Mouse (Mus musculus): ENCODE results near the gene Sergef. TPM values are rescaled to one million over a fixed set of nuclear protein-coding genes. Genes with fewer than 3 reads are reported as not detected.

Sergef gene
- total RNA-seq, 4 experiments from 2014 or later: 3.9 to 6.9 (median 5.0) TPM

DNA sequence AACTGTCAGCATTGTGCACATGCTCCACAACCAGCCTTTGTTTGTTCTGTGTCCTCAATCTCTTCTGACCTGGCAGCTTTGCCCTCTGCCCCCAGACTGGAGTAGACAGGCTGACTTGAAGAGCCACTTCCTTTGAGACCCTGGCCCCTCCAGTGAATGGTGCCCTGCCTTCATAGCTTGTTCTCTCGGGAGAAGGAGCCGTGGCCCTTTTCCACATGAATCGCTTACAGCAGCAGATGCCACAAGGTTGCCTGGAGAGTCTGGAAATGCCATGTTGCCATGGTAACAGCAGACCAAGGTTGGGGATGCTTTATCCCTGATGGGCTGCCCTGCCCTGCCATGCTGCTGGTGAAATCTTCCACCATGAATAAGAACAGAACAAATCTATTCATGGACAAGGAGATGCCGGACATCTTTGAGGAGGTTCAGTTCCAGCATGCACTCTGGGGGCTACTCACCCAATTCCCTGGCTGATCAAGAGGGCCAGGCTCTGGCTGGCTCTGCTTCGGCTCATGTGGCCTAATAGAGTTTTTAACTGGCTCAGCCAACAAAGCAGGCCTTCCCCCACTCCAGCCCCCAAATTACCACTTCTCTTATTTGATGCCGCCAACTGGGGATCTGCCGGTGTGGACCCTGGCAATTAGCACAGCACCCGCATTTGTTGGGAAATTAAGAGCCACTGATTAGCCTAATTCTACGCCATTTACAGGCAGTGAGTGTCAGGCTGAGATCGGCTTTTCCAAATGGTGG lies 185.5 kb downstream of the Sergef start:
- DNase-seq (ENCODE audit: low spot score): no peak

DNA sequence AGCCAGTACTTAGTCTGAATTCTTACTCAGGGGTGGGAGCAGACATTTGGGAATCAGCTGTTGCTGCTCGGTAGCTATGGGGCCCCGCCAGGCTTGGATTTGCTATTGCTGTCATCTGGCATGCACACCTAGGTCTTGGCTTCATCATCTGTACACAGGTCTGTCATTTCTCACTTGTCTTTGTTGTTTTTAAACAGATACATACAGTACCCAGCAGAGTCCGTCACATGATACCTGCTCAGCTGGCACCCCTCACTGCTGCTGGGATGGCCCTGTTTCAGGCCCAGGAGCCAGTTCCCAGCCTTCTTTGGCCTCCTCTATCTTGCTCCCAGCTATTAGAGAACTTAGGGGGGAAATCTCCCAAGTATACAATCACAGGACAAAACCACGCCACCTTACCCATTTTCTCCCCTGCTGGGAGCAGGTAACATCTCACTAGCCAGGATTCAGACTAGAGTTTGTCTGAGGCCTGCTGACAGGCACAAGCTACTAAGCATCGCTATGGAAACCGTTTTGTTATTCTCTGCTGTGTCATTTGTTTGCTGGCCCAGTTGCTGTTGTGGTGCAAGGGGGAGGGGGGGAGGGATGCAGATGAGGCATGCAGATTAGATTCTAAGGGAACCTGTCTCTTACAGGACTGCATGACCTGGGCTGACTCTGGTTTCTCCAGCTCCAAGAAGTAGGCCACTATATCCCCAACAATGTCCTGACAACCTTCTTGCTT lies 190.5 kb downstream of the Sergef start:
- DNase-seq (ENCODE audit: low spot score): peak; percentile 15

DNA sequence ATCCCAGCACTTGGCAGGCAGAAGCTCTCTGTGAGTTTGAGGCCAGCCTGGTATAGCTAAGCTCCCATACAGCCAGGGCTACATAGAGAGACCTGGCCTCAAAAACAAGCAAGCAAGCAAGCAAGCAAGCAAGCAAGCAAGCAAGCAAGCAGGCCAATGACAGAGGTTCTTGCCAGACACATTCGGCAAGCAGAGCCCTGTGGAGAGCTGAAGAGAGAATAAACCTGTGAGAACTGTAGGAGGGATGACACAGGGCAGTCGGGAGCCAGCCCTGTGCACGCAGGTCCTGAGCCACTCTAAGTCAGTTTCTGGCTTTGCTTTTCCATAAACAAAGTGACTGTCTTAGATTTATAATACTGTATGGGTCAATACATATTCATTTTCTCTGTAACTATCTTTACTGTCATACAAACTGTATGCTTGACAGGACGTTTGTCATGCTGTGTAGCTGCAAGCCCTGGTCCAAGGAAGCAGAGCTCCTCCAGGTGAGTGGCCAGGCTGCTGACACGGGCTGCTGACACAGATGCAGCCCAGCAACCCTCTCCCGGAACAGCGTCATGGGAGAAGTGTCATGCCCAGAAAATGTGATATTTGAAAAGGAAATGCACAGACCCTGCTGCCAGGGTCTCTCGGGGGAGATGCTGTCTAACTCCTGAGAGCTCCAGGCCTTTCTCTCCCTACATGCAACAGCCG lies 192.0 kb downstream of the Sergef start:
- DNase-seq (ENCODE audit: low spot score): no peak

DNA sequence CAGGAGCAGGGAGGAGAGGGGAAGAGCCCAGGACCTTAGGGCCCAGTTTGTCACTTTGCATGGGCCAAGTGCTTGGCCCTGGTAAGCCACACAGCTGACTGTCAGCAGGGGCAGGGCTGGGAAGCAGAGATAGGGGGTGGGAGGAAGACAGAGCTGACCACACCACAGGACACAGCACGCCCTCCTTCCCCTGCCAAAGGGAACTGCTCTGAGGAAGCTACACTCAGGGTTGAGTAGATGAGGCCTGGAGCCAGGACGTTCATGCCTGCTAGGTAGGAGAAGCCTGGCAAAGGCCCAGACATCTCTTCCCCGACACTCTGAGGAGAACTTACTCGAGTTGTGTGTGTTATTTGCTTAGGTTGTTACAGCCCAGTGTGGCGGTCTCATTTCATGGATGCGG lies 193.7 kb downstream of the Sergef start:
- DNase-seq (ENCODE audit: low spot score): peak; percentile 3

DNA sequence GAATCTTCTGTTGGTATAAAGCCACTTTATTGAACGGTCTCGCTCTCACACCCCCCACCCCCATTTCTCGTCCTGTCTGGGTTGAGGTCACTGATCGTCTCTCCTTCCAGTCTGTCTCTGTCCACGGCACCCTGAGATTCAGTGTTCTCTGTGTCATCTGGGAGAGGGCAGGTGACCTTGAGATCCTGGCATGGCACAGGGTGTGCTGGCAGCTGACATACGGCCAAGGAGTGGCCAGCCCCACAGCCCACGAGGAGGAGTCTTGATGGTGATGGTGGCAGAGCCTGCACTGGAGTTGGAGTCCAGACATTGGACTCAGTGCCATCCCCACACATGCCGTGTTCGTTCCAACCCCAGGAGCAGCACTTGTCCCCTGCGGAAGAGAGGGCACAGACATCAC lies 196.4 kb downstream of the Sergef start:
- no peak for DNase-seq (ENCODE audit: low spot score)

DNA sequence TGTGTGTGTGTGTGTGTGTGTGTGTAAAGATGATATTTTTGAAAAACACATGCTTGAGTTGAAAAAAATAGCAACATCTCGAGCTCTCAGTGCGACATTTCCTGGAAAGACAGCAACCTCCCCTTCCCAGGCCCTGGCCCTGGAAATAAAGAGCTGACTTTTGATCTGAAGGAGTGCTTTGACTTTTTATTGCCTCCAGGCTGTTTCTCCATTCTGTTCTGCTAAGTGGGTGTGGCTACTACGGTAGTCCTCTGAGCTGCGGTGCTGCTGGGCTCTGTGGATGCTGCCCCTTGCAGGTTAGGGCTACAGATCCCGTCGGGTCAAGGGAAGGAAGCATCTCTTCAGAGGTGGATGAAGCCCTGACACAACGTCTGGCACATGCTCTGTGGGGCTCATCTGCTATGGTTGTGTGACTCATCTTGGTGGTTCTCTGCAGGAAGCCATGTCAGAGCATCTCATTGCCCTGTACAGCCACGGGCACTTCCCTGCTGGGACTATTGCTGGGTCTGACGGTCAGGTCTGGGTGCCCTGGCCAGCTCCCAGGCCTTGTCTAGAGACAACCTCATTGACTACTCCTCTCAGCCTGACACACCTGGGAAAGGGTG lies 201.0 kb downstream of the Sergef start:
- DNase-seq (ENCODE audit: low spot score): no peak

DNA sequence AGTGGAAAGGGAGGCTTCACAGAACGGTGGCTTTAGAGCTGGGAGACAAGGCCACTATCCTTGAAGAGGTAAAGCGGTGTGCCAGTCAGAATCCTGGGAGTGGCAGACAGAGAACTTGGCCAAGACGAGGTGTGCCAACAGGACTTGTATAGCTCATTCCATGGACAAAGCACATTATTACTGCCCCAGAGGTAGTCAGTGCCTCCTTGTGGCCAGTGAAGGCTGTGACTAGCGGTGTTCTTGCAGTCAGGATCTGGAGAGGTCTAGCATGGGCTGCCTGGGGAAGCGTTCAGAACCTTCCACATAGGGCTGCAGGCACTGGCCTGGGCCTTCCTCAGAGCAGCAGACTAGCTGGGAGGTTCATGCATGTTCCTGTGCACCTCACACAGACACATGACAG lies 203.8 kb downstream of the Sergef start:
- DNase-seq (ENCODE audit: low spot score): no peak

DNA sequence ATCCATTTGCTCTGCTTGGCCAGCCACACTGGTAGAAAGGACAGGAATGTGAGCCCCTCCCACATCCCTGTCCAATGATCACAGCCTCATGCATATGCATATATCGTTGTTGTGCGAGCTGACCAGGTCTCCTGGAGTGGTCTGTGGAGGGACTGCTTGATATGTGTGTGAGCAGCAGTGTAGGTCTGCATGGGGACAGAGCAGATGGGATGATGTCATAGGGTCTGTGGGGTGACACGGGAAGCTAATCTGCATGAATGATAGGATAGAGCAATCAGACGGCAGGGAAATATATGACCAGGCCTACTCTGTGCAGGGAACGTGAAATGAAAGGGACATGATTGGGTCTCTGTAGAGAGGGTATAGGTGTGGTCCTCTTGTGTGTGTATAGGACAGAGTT lies 205.7 kb downstream of the Sergef start:
- DNase-seq (ENCODE audit: low spot score): no peak

DNA sequence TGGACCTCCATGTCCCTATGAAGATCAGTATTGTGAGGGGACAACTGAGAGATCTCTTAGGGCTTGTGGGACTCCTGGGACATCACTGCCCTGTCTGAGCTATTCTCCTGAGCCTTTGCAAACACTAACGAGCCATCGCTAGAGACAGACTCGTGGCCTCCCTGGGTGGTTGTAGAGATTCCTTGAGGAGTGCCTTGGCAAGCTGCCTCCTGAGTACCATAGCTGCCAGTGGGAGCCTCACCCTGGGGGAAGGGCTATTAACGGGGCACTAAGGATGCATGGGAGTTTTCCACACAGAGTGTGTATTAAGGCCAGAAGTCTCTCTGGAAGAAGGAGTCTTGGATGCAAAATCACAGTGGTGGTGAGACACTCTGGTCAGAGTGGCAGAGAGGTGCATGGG lies 214.6 kb downstream of the Sergef start:
- DNase-seq (ENCODE audit: low spot score): no peak

DNA sequence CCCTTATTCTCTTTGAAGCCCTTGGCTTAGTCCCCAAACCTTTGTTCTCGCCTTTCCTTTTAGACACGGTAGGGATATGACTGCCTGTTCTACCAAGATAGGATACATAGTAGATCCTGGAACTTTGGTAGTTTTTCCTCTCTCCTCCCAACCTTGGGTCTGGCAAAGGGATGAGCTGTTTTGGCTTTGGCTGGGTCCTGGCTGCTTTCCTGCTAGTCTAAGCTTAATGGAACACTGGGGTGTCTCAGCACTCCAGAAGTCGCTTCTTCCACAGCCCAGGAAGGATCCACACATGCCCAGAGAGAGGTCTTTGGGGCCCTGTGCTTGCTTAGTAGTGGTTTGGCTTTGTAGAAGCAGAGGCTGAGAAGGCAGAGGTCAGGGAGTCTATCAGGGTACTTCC lies 215.7 kb downstream of the Sergef start:
- DNase-seq (ENCODE audit: low spot score): no peak

DNA sequence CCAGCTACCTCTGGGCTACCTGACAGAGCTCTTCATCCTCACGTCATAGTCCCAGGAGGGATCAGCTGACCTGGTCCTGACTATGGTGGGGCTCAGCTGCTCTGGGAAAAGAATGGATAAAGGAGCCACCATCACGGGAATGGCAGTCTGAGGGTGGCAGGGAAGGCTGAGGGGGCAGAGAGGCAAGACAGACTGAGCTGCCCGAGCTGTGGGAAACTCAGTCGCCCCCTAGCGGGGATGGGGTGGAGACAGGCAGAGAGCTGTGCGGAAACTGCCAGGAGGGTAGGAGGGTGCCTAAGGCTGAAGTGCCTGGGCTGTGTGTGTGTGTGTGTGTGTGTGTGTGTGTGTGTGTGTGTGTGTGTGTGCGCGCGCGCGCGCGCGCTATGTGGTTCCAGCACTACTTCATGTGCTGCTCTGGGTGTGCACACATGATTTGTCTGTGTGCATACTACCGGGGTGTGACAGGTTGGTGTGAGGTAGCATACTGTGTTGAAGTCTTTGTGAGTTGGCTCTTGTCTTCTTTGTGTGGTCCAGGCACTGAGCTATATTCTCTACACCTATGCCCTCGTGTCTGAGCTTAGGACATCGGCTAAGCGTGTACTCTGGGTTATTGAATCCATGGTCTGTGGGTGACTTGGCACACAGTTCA lies 216.7 kb downstream of the Sergef start:
- no peak for DNase-seq (ENCODE audit: low spot score)

DNA sequence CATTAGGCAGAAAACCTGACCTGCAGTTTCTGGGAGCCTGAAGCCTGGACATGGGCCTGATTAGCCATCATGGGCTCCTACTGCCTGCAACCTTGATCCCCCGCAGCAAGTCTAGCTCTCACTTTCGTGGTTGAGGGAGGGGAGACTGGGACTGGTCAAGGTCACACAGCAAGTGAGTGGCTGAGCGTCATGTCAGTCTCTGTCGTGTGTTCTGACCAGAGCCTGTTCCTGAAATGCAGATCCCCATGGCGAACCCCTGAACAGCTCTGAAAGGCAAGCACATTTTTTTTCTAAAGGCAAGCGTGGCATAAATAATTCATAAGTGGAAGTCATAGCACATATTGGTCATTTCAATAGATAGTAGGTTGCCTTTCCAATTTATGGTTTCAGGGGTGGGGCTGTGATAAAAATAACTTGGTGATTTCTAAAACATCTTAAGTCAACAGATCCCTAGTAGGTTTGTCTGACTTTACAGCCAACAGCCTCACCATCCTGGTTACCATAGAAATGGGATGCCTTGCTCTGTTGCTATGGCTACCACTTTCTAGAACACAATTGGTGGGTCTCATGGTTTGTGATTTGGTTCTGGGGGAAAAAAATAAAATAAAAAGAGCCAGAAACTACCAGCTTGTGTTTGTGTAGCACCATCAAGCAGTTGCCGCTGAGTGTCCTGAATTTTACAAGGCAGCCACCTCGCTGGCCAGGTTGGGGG lies 217.4 kb downstream of the Sergef start:
- DNase-seq (ENCODE audit: low spot score): no peak

DNA sequence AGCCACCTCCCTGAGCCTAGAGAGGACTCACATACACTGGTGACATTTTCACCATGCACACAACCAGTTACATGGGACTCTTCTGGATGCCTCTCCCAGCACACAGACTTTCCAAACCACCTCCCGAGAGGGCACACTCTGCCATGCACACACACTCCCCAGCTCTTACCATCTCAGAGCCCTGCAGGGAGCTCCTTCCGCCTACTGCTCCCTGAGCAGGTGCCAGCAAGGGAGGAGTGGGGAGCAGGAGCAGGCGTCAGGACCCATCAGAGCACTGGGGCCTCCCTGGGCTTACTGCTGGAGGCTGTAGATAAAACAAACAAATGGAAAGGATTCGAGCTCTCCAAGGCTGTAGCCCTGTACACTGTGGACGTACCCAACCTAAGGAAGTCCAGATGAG lies 218.1 kb downstream of the Sergef start:
- no peak for DNase-seq (ENCODE audit: low spot score)

DNA sequence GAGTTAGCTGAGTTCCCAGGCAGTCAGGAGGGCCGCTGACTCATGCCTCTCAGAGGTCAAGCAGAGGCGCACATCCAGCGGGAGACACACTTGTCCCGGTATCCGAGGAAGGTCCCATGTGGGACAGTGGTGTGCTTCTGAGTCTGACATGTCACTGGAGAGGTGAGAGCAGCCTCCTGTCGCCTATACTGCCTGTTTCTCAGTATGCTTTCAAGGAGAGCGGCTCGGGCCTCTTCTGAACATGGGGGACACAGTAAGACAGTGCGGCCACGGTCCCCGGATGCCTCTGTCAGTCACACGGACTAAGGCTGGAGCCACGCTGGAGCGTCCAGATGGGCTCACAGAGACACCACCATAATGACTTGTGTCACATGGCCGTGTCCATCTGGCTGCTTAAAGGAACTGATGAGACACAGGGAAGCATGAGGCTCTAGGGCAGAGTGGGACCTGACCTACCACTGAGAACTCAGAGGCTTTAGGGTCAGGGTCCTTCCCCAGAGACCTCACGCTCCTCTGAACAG lies 221.4 kb downstream of the Sergef start:
- no peak for DNase-seq (ENCODE audit: low spot score)

DNA sequence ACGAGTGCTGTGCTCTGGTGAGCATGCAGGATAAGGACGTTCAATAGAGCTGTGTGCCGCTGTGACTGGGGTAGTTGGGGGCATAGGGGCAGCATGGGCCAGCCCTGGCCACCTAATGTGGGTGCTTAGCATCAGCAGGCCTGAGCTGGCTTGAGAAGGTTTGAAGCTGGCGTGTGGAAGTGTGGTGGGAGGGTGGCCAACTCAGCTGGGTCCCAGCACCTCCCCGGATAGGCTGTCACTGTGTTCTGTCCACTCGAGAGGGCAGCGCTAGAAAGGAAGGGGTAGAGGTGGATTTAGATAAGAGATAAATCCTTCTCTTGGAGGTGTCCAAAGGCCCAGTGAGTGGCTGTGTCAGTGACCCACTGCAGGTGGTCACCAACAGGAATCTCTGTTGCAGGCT lies 222.1 kb downstream of the Sergef start:
- DNase-seq (ENCODE audit: low spot score): no peak

DNA sequence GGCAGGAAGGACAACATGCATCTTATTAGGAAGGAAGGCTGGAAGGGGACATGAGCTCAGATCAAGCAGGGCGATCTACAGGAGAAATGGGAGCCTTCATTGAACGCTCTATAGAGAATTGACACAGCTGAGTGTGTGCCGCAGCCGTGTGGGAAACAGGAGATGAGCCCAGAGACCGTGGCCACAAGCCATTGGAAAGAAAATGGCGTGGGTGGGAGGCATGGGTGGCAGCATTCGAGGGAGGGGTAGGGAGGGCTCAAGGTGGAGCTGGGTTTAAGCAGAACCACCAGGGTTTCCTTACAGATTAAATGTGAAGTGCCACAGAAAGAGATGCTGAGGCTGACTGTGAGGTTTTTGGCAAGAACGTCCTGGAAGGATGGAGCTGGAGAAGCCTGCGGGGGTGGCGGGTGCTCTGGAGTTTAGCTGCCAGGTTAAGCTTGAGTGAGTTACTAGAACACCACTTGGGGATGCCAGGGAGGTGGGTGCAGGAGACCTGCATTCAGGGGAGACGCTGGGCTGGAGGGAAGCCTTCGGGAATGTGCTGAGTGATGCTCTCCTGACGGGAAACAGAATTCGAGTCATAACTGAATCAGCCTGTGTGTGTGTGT lies 223.7 kb downstream of the Sergef start:
- no peak for DNase-seq (ENCODE audit: low spot score)

DNA sequence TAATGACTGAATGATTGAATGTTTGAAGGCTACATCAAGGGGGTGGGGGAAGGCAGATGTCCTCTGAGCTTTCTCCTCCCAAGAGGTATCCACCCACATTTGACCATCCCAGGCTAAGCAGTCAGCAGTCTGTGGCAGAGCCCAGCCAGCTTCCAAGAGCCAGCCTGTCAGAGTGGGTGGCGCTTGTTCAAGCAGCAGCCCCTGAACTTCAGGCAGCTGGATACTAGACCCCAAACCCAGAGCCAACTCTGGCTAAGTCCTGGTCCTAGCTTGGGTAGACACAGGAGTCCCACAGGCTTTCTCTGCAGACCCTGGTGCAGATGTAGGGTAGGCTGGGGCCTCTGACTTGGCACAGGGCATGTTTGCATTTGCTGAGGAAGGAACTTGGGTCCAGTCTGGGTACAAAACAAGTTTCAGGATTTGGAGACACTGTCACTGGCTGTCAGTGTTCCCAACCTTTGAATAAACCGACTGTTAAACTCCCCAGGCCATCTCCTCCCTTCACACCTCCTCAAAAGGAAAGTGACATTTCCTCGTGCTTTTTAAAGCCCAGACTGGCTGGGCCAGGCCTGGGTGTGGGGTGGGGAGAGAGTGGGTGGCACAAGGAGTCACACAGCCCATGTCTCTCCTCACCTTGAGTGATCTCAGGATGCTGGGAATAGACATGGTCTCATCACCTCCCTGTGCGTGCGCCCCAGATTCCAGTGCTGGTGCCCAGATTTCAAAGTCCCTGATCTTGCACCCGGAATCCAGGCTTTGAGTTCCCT lies 225.5 kb downstream of the Sergef start:
- no peak for DNase-seq (ENCODE audit: low spot score)

DNA sequence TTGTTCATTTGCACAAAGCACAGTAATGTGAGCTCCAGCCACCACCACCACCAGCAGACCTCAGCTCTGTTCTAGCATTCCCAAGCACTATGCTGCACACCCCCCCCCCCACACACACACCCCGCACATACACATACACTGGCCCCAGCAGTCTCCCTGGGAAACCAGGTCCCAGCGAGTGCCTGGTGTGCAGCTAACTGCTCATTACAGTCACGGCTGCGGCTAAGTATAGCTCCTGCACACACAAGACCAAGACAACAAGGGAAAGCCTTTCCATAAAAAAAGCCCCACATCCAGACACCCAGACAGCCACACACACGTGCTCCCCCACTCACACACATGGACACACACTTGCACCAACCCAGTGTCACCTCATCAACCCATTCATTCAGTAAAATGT lies 226.8 kb downstream of the Sergef start:
- no peak for DNase-seq (ENCODE audit: low spot score)

DNA sequence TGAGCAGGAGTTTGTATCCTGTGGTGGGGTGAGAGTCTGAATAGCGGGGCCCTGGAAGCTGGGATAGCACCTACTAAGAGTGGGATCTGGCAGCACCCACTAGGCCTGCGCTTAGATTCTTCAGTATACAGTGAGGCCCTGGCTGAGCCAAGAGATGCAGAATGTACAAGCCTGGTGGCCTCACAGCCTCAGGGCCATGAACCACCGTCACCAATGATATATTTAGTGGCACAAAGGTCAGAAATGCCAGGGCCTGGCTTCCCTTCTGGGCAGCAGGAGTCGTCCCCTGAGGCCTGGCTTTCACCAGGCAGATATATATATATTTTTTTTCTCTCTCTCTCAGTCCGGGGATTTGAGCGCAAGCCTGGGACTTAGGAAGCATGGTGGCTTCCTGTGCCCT lies 228.9 kb downstream of the Sergef start:
- no peak for DNase-seq (ENCODE audit: low spot score)
